Mouse (Mus musculus): ENCODE results near the gene Arhgef39. TPM values are rescaled to one million over a fixed set of nuclear protein-coding genes. Genes with fewer than 3 reads are reported as not detected.

The Arhgef39 gene
- 34.4 and 35.9 TPM in 2 replicates for polyA plus RNA-seq (2015; fragmentation: Nextera tagmentation; extraction: Ambion mirVana)

DNA sequence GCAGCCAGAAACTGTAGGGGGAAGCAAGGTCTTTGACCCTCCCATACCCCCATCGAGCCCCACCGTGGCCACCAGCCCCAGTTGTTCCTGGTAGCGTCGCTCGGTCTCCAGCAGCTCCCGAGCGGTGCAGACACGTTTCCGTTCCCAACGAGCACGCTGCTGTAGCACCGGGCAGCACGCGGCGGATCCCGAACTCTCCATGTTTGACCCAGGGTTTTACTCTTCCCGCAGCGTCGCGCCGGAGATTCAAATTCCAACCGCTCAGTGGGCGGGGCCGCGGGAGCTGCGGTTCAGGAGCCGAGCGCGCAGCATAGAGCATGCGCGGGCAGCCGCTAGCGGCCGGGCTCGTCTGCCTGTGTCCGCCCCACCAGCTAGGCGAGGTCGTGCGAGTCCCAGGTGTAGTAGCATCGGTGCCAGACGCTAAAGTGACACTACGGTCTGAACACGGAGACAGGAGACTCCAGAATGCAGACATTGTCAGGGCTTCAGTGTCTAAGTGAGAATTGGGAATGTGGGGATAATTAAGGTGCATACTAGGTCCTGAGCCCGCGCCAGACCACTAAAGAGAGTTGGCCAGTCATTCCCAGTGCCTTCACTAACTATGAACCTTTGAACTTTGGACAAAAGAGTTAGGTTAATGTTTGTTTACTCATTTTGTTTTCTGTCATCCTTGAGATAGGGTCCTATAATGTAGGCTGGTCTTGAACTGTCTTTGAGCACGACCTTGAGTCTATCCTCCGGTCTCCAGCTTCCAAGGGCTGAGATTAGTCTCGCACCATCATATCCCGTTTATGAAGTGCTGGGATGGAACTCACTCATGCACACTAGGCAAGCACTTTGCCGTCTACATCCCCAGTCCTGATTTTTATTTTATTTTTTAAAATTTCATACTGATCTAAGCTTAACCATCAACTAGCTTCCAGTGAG, at the start of gene Arhgef39:
TSS of gene Arhgef39 (minus strand) at position 289 of the 927 bp plus-strand sequence.
- peak; percentile 86 for ATAC-seq (replicated peaks; ENCODE audit: insufficient number of reproducible peaks, insufficient read depth, low FRiP score, low read depth)
- H3K36me3 ChIP-seq = peaks cover 7% of the 10 kb centered on the region; the same call in 1 of the 2 replicates
- no peaks in the 10 kb centered on the region for H3K27me3 ChIP-seq
- H3K27ac ChIP-seq = peak within 1 kb of the TSS; percentile 62
- H3K9me3 ChIP-seq (replicated peaks) = no peaks in the 10 kb centered on the region
- WGBS = 6% methylated on average over 50 of the region's 50 CpGs
- H3K4me3 ChIP-seq = peak within 1 kb of the TSS; percentile 69
- peak within 1 kb of the TSS; percentile 88 for H3K4me2 ChIP-seq
- H3K9ac ChIP-seq = peak within 1 kb of the TSS; percentile 68
- H3K4me1 ChIP-seq (replicated peaks) = peaks cover 49% of the 10 kb centered on the region

DNA sequence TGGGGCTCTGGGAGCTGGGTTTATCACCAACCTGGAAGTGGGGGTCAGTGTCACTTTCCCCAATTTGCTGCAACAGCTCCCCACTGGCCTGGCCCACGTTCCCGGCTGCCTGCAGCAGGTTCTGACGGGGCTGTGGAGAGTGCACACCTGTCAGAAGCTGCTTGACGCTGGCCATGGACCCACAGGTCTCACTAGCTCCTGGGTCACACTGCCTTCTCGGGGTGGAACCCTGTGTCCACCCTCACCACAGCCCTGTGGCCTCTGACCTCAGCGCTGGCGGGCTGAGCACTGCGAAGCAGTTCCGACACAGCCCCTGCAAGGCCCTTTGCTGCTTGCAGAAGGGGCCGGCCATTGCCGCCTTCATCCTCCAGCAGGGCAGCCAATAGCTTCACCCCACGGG, 49.6 kb upstream of the Arhgef39 start:
- peaks cover 99% of the 10 kb centered on the region for H3K36me3 ChIP-seq
- no peaks in the 10 kb centered on the region for H3K9me3 ChIP-seq (replicated peaks)
- H3K4me1 ChIP-seq (replicated peaks) = 0 out of 2 replicates have a peak, but pooled peaks cover 3% of the 10 kb centered on the region
- H3K9ac ChIP-seq = no peak overlapping the region
- no peak overlapping the region for H3K4me3 ChIP-seq
- H3K4me2 ChIP-seq = no peak overlapping the region
- no peak overlapping the region for H3K27ac ChIP-seq
- 84% methylated on average over 12 of the region's 12 CpGs for WGBS
- H3K27me3 ChIP-seq = no peaks in the 10 kb centered on the region
- ATAC-seq (replicated peaks; ENCODE audit: insufficient number of reproducible peaks, insufficient read depth, low FRiP score, low read depth) = no peak

DNA sequence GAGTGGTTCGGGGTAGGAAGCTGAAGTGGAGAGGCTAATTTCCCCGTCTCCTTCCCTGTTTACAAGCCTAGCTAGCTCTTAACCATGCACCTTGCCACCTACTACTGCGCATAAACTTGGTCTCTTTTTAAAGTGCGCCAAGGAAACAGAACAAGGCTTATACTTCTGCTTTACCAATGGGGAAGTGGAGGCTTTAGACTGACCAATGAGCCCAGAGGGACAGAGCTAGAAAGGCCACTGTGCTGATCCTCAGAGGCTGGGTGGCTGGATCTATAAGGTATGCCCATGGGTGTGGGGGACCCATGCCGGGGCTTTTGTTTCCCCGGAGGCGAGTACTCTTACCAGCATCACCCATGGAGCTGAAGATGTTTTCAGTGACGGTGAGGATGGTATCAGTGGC, 47.7 kb upstream of the Arhgef39 start:
- Histone ChIP-seq H3K27ac (no peak overlapping the region), H3K36me3 (peaks cover 99% of the 10 kb centered on the region), H3K9me3 (replicated peaks) (no peaks in the 10 kb centered on the region), H3K4me2 (no peak overlapping the region), H3K4me1 (replicated peaks) (0 out of 2 replicates have a peak, but pooled peaks cover 3% of the 10 kb centered on the region), H3K4me3 (no peak overlapping the region), H3K9ac (no peak overlapping the region), H3K27me3 (no peaks in the 10 kb centered on the region)
- 93% methylated on average over 8 of the region's 8 CpGs for WGBS
- no peak for ATAC-seq (replicated peaks; ENCODE audit: insufficient number of reproducible peaks, insufficient read depth, low FRiP score, low read depth)

DNA sequence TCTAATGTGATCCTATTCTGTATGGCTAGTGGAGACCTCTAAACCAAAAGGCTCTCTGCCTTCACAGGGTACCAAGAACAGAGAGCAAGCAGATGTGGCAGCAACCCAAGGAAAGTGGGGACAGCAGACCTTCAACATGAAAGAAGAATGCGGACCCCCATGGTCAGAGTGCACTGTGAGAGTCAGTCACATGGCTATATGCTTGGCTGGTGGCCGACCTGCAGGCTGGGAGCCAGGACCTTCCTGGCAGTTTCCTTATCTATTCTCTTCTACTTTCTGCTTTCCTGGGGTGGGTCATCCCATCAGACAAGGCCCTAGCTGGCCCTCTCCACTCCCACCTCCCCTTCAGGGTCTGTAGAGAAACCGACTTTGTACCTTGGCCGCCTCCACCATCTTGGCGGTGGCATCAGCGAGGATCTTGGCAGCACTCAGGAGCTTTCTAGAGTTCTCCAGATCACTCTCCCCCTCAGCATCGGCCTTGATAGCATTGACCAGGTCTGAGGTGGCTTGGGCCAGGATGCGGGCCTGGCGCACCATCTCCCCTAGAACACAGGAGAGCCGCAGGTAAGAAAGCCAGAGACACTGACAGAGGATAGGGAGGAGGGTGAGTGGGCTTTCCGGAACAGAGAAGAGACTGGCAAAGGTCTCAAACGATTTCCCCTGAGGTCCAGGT, 47.0 kb upstream of the Arhgef39 start:
- WGBS = 87% methylated on average over 12 of the region's 12 CpGs
- Histone ChIP-seq H3K9me3 (replicated peaks) (no peaks in the 10 kb centered on the region), H3K9ac (no peak overlapping the region), H3K27ac (no peak overlapping the region), H3K4me1 (replicated peaks) (0 out of 2 replicates have a peak, but pooled peaks cover 3% of the 10 kb centered on the region), H3K4me2 (no peak overlapping the region), H3K4me3 (no peak overlapping the region), H3K27me3 (no peaks in the 10 kb centered on the region), H3K36me3 (peaks cover 99% of the 10 kb centered on the region)
- no peak for ATAC-seq (replicated peaks; ENCODE audit: insufficient number of reproducible peaks, insufficient read depth, low FRiP score, low read depth)

DNA sequence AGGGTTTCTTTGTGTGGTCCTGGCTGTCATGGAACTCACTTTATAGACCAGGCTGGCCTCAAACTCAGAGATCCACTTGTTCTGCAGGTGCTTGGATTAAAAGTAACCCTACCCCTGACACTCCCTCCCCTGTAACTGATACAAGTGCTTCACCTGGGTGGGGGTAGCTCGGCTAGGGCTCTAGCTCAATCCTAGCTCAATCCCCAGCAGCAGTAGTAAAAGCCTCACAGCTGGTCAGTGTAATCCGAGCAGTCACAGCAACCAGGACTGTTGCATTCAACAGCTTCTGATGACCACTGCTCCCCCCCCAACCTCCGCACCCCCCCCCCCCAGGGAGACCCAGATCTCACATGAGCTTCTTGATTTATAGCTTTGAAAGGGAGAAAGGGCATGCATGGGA, 42.5 kb upstream of the Arhgef39 start:
- WGBS = 71% methylated on average over 3 of the region's 3 CpGs
- no peaks in the 10 kb centered on the region for H3K9me3 ChIP-seq (replicated peaks)
- H3K4me3 ChIP-seq = no peak overlapping the region
- no peaks in the 10 kb centered on the region for H3K27me3 ChIP-seq
- ATAC-seq (replicated peaks; ENCODE audit: insufficient number of reproducible peaks, insufficient read depth, low FRiP score, low read depth) = no peak
- peaks cover 99% of the 10 kb centered on the region for H3K36me3 ChIP-seq
- no peak overlapping the region for H3K27ac ChIP-seq
- no peak overlapping the region for H3K4me2 ChIP-seq
- no peak overlapping the region for H3K9ac ChIP-seq
- H3K4me1 ChIP-seq (replicated peaks) = 0 out of 2 replicates have a peak, but pooled peaks cover 3% of the 10 kb centered on the region

DNA sequence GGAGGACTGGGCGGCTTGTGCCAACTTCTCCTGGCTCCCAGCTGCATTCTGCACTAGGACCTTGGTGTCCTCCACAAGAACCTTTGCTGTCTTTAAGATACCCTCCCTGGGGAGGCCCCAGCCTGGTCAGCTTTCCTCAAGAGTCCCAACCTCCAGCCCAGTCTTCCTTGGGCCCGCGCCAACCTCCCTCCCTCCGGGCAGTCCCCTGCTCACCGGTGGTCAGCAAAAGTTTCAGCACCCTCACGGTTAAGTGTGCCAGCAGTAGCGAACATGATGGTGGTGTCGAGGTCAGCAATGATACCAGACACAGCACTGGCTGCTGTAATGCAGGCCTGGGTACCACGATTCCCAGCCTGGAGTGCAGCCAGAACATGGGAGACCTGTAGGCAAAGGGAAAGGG, 36.5 kb upstream of the Arhgef39 start:
- 84% methylated on average over 9 of the region's 9 CpGs for WGBS
- no peak overlapping the region for H3K4me2 ChIP-seq

DNA sequence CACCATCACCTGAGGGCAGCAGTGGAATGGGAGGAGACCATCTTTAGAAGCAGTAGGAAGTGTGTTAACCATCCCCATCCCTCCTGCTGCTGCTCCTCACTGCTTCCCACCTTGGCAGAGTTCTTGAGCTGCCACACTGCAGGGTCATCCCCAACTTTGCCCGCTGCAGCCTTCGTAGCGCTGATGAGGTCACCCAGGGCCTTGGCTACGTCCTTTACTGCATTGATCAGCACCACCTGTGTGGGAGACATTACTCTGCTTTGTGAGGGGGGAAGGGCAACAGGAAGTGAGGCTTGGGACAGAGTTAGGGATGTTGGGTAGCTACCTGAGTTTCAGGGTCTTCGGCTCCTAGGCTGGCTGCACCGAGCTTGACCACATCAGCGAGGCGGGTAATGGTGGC, 36.1 kb upstream of the Arhgef39 start:
- Histone ChIP-seq H3K27ac (no peak overlapping the region), H3K4me1 (replicated peaks) (peaks cover 7% of the 10 kb centered on the region)
- WGBS = 95% methylated on average over 8 of the region's 8 CpGs

More for the DNA sequence above, 36.5 kb upstream of the Arhgef39 start:
- Histone ChIP-seq H3K27ac (no peak overlapping the region), H3K9ac (no peak overlapping the region), H3K27me3 (no peaks in the 10 kb centered on the region), H3K36me3 (peaks cover 99% of the 10 kb centered on the region), H3K4me1 (replicated peaks) (peaks cover 3% of the 10 kb centered on the region), H3K9me3 (replicated peaks) (no peaks in the 10 kb centered on the region), H3K4me3 (no peak overlapping the region)
- ATAC-seq (replicated peaks; ENCODE audit: insufficient number of reproducible peaks, insufficient read depth, low FRiP score, low read depth) = no peak

DNA sequence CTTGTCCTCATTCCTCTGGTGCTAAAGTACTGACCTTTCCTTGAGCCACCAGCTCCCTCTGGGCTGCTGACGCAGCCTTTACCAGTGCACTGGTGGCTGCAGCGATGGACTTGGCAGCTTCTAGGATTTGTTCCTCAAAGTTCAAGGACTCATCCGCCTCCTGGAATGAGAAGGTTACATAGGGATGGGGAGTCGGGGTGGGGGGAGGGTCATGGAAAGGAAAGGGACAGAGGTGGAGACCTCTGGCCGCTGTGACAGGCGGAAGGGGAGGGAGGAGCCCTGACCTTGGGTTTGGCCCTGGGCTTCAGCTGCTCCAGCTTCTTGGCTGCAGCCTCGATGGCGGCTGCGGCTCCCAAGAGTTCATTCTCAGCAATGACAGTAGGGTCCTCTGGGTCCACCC, 33.8 kb upstream of the Arhgef39 start:
- peaks cover 16% of the 10 kb centered on the region for H3K4me1 ChIP-seq (replicated peaks)
- H3K4me3 ChIP-seq = no peak overlapping the region
- 81% methylated on average over 9 of the region's 9 CpGs for WGBS
- H3K9ac ChIP-seq = no peak overlapping the region
- H3K36me3 ChIP-seq = peaks cover 75% of the 10 kb centered on the region
- no peaks in the 10 kb centered on the region for H3K9me3 ChIP-seq (replicated peaks)
- no peak overlapping the region for H3K4me2 ChIP-seq
- ATAC-seq (replicated peaks; ENCODE audit: insufficient number of reproducible peaks, insufficient read depth, low FRiP score, low read depth) = no peak
- no peaks in the 10 kb centered on the region for H3K27me3 ChIP-seq
- H3K27ac ChIP-seq = no peak overlapping the region

More for the DNA sequence above, 36.1 kb upstream of the Arhgef39 start:
- ATAC-seq (replicated peaks; ENCODE audit: insufficient number of reproducible peaks, insufficient read depth, low FRiP score, low read depth) = no peak
- Histone ChIP-seq H3K4me3 (no peak overlapping the region), H3K9ac (no peak overlapping the region), H3K27me3 (no peaks in the 10 kb centered on the region), H3K4me2 (no peak overlapping the region), H3K9me3 (replicated peaks) (no peaks in the 10 kb centered on the region), H3K36me3 (peaks cover 99% of the 10 kb centered on the region)

DNA sequence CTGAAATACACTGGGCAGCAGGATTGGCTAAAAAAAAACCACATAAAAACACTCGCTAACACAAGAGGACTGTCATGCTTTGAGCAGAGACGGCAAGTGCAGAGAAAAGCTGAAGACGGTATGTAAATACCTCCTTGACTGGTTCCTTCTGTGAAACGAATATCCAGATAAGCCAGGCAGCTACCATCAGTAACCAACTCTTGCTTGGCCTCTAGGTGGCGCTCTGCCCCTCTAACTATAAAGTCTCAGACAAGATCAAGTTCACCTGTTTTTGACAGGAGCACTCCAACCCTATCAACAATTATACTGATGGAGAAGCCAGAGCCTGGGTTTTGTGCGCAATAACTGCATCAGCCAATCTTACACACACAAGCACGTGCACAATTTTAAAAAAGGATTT, 31.1 kb upstream of the Arhgef39 start:
- Histone ChIP-seq H3K9ac (no peak overlapping the region), H3K27me3 (no peaks in the 10 kb centered on the region), H3K4me3 (no peak overlapping the region), H3K36me3 (peaks cover 48% of the 10 kb centered on the region), H3K9me3 (replicated peaks) (no peaks in the 10 kb centered on the region), H3K4me2 (no peak overlapping the region), H3K27ac (peak overlapping the region; percentile 10; the same call in 1 of the 2 replicates), H3K4me1 (replicated peaks) (peaks cover 16% of the 10 kb centered on the region)
- ATAC-seq (replicated peaks; ENCODE audit: insufficient number of reproducible peaks, insufficient read depth, low FRiP score, low read depth) = no peak
- WGBS = 11% methylated on average over 7 of the region's 7 CpGs

DNA sequence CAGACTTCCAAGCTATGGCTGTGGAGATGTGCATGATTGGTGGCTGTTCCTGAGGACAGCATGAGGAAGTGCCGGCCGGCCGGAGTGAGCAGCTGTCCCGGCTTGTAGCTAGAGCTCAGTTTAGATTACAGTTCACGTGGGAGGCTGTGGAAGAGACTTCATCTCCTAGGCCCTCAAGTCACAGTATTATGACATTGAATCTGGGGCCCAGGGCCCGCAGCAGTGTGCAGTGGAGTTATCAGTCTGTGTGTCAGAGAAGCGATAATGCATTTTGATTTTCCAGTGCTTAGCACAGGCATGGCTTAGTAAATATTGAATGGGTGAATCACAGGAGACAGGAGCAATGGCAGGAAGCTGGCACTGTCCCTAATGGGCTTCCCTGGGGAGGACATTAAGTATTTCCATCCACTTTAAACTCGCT, 30.6 kb upstream of the Arhgef39 start:
- Histone ChIP-seq H3K4me2 (no peak overlapping the region), H3K4me3 (no peak overlapping the region), H3K9me3 (replicated peaks) (no peaks in the 10 kb centered on the region), H3K9ac (no peak overlapping the region), H3K27ac (peak overlapping the region; percentile 10), H3K4me1 (replicated peaks) (peaks cover 16% of the 10 kb centered on the region), H3K36me3 (peaks cover 43% of the 10 kb centered on the region), H3K27me3 (no peaks in the 10 kb centered on the region)
- 30% methylated on average over 8 of the region's 8 CpGs for WGBS
- peak; percentile 31; the same call in 1 of the 2 replicates for ATAC-seq (replicated peaks; ENCODE audit: insufficient number of reproducible peaks, insufficient read depth, low FRiP score, low read depth)

DNA sequence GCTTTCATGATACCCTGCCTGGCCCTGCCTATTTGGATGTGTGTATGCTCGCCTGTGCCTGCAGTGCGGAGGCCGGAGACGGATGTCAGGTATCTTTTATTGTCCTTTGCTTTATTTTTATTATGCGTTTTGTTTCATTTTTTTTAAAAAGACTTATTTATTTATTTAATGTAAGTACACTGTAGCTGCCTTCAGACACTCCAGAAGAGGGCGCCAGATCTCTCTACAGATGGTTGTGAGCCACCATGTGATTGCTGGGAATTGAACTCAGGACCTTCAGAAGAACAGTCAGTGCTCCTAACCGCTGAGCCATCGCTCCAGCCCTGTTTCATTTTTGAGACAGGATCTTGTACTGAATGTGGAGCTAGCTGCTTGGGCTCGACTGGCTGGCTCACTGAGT, 29.0 kb upstream of the Arhgef39 start:
- Histone ChIP-seq H3K4me3 (no peak overlapping the region), H3K27me3 (no peaks in the 10 kb centered on the region), H3K4me2 (no peak overlapping the region), H3K27ac (no peak overlapping the region), H3K4me1 (replicated peaks) (peaks cover 24% of the 10 kb centered on the region), H3K36me3 (peaks cover 28% of the 10 kb centered on the region), H3K9me3 (replicated peaks) (no peaks in the 10 kb centered on the region), H3K9ac (no peak overlapping the region)
- WGBS = 79% methylated on average over 9 of the region's 9 CpGs
- ATAC-seq (replicated peaks; ENCODE audit: insufficient number of reproducible peaks, insufficient read depth, low FRiP score, low read depth) = no peak
